8 mouse cellular contexts compared by ENCODE assay signal in genomic region chr8:47243016-47243630, GRCm38 (mm10).
DNase-seq lines count a peak whose midpoint lies in the region; ATAC-seq lines count a peak whose summit lies in the region.

No protein-coding gene starts in this region.

- peak; percentile 75 for ATAC-seq in hindbrain, embryonic 11.5 days (ENCODE audit: low FRiP score)
- ATAC-seq in lung, embryonic 16.5 days (ENCODE audit: low read depth): peak; percentile 89
- ATAC-seq in CD4-positive, CD25-positive, alpha-beta regulatory T cell, adult 4 months: no peak

- no peak overlapping the region for H3K9ac ChIP-seq in hindbrain, embryonic 11.5 days (ENCODE audit: low read depth, low read length)
- peak overlapping the region; percentile 45; the same call in 1 of the 2 replicates for H3K9ac ChIP-seq in lung, embryonic 16.5 days (ENCODE audit: low read length)

- H3K4me2 ChIP-seq in hindbrain, embryonic 11.5 days (replicated peaks; ENCODE audit: low read depth, low read length): peak overlapping the region; percentile 31
- H3K4me2 ChIP-seq in lung, embryonic 16.5 days (ENCODE audit: low read depth, low read length): peak overlapping the region; percentile 57

- WGBS in embryonic facial prominence, embryonic 10.5 days: 45% methylated on average over 8 of the region's 8 CpGs
- WGBS in hindbrain, embryonic 11.5 days: 41% methylated on average over 8 of the region's 8 CpGs
- 35% methylated on average over 8 of the region's 8 CpGs for WGBS in lung, embryonic 16.5 days

- no peaks in the 10 kb centered on the region for H3K27me3 ChIP-seq in embryonic facial prominence, embryonic 10.5 days (replicated peaks; ENCODE audit: low read depth, poor library complexity, severe bottlenecking)
- H3K27me3 ChIP-seq in hindbrain, embryonic 11.5 days (ENCODE audit: control insufficient read depth, insufficient read depth, low read length): no peaks in the 10 kb centered on the region
- H3K27me3 ChIP-seq in lung, embryonic 16.5 days (ENCODE audit: control insufficient read depth, insufficient read depth, low read depth, low read length): no peaks in the 10 kb centered on the region

- DNase-seq in layer of hippocampus, adult 11-12 months (ENCODE audit: low spot score): peak; percentile 28
- DNase-seq in layer of hippocampus, adult 8-10 months (ENCODE audit: low spot score in 2 of 2): no peak
- no peak for DNase-seq in embryonic facial prominence, embryonic 10.5 days (ENCODE audit: low spot score)
- DNase-seq in hindbrain, embryonic 11.5 days (ENCODE audit: low spot score): no peak
- no peak for DNase-seq in yolk sac, embryonic 10.5 days (ENCODE audit: low spot score)
- no peak for DNase-seq in ovary, postnatal 14 days (ENCODE audit: low spot score)

- H3K9me3 ChIP-seq in embryonic facial prominence, embryonic 10.5 days: no peaks in the 10 kb centered on the region
- H3K9me3 ChIP-seq in hindbrain, embryonic 11.5 days (ENCODE audit: control insufficient read depth, low read length): no peaks in the 10 kb centered on the region
- no peaks in the 10 kb centered on the region for H3K9me3 ChIP-seq in lung, embryonic 16.5 days (ENCODE audit: control insufficient read depth, low read length)

- no peaks in the 10 kb centered on the region for H3K36me3 ChIP-seq in embryonic facial prominence, embryonic 10.5 days (replicated peaks)
- no peaks in the 10 kb centered on the region for H3K36me3 ChIP-seq in hindbrain, embryonic 11.5 days (ENCODE audit: control insufficient read depth, insufficient read depth, low read length)
- H3K36me3 ChIP-seq in lung, embryonic 16.5 days (ENCODE audit: control insufficient read depth, insufficient read depth, low read length): no peaks in the 10 kb centered on the region

- H3K4me1 ChIP-seq in embryonic facial prominence, embryonic 10.5 days: peaks cover 56% of the 10 kb centered on the region
- peaks cover 18% of the 10 kb centered on the region for H3K4me1 ChIP-seq in hindbrain, embryonic 11.5 days (replicated peaks; ENCODE audit: control insufficient read depth, insufficient read depth, low read length)
- peaks cover 31% of the 10 kb centered on the region for H3K4me1 ChIP-seq in lung, embryonic 16.5 days (replicated peaks; ENCODE audit: control insufficient read depth, insufficient read depth, low read length)

- peak overlapping the region; percentile 49 for H3K4me3 ChIP-seq in embryonic facial prominence, embryonic 10.5 days
- H3K4me3 ChIP-seq in hindbrain, embryonic 11.5 days (ENCODE audit: low read depth, low read length): no peak overlapping the region
- peak overlapping the region; percentile 38 for H3K4me3 ChIP-seq in lung, embryonic 16.5 days (ENCODE audit: low read length)

- H3K27ac ChIP-seq in embryonic facial prominence, embryonic 10.5 days (replicated peaks): peak overlapping the region; percentile 78
- peak overlapping the region; percentile 70 for H3K27ac ChIP-seq in hindbrain, embryonic 11.5 days (ENCODE audit: low read depth, low read length)
- peak overlapping the region; percentile 92 for H3K27ac ChIP-seq in lung, embryonic 16.5 days (ENCODE audit: low read length)
